Mouse (Mus musculus): ENCODE results near the gene Usf1. TPM values are rescaled to one million over a fixed set of nuclear protein-coding genes. Genes with fewer than 3 reads are reported as not detected.
A peak's percentile ranks its signal among the peaks of the same experiment; 100 is the strongest.

The Usf1 gene
- total RNA-seq (2021) = 10 to 100 TPM; 25.7 to 27.7 TPM
- long read RNA-seq, experiment 1, partial matches to known transcripts = 1 of 8 reads
- long read RNA-seq, experiment 1, other reads (novel, unspliced or antisense) = 2 of 8 reads
- long read RNA-seq, experiment 2, partial matches to known transcripts = 0 of 4 reads
- long read RNA-seq, experiment 2, other reads (novel, unspliced or antisense) = 1 of 4 reads

DNA sequence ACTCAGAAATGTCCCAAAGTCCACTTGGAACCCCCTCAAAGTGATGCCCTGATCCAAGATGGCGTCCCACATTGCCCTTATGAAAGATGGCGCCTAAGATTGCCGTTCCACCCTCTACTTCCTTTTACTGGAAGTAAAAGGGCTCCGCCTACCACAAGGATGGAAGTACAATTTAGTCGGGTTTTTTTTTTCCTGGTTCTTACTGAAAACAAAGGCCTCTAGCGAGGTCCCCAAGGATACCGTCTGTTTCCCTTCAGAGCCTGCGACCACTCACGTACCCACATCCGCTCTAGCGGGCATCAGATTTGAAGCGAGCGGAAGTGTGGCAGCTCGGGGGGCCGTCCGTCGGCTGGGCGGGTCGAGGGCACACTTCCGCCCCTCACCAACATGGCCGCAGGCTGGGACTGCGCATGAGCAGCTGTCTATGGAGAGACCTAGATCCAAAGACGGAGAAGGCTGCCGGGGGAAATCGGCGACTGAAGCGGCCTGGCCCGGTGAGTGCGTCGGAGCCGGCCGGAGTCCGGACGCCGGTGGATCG, at the start of gene Usf1:
Usf1 (plus strand) TSS at position 367 of the 538 bp plus-strand sequence.
- intact Hi-C loops (cut with DNase I) = loop anchor here (5.0 to 10.0 kb wide), 2 partner anchors 49 to 376 kb away; partner anchors contain the start of gene Klhdc9
- peak; percentile 93 to 94 for DNase-seq

DNA sequence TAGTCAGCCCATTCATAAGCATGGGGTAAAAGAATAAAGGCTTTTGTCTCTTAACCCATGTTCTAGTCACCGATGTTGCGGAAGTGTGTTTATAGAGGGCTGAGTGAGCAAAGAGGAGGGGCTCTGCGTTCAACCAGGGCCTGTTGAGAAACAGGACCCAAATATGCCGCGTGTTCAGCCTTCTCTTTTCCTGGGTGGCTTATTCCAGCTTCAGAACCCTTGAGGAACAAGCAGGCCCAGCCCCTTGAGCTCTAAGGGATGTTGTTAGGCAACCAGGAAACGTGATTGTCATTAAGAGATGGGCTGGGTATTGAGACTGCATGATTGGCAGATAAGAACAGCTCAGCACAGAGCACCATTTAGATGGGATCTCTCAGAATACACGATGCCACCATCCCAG, 45.2 kb upstream of the Usf1 start:
- no peak for DNase-seq
- intact Hi-C loops (cut with DNase I) = loop anchor here (5.0 to 10.0 kb wide), 2 partner anchors 131 to 199 kb away; no protein-coding TSS in a partner anchor

DNA sequence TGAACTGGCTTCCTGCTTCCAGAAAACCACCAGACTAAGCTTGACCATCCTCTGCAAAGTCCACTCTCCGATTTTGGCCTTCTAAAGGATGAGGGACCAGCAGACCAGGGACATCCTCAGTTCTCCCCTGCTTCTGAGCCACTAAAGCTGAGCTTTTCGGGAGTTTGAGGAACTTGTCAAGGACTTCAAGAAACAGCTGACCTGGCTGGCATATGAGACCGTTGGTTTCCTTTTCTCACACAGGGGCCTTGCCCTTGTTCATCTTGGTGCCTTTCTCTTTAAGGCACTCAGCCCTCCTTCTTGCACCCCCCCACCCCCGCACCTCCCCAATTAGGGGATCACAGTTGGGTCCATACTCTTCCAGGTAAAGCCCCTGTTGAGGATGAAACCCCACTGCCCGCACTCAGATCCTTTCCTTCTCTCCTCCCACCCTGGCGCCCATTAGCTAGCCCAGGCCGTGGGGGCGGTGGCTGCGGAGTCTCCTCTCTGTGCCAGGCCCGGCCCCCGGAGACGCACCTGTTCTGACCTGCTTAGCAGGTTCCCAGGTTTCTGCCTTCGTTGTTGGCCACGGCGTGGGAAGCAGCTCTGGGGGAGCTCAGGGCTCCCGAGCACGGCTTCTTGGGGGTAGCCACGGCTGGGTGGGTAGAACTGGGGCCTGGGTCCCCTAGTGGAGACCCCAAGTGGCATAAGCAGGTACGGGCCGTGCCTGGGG, 41.1 kb upstream of the Usf1 start, which contains the start of gene Nectin4:
Nectin4 (plus strand) TSS at position 255 of the 712 bp plus-strand sequence.
- intact Hi-C loops (cut with DNase I) = loop anchor here (5.0 to 10.0 kb wide), 2 partner anchors 127 to 195 kb away; no protein-coding TSS in a partner anchor
- no peak for DNase-seq

DNA sequence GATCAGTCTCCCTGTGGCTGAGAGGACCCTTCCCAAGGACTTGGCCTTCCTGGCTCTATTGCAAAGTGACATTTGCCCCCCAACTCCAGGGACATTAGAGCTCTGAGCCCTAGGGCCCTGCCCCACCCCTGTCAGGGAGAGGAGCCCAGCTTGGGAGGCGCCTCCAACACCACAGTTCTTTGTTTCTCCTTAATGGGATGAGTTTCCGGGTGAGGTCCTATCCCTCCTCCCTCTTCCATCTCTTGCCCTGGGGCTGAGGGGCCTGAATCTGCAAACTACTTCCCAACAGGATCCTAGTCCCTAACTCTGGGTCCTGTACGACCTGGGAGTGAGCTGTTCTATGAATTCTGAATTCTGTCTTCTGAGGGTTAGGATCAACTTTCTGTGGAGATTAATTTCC, 38.2 kb upstream of the Usf1 start:
- DNase-seq = no peak
- intact Hi-C loops (cut with DNase I) = no loop called here

DNA sequence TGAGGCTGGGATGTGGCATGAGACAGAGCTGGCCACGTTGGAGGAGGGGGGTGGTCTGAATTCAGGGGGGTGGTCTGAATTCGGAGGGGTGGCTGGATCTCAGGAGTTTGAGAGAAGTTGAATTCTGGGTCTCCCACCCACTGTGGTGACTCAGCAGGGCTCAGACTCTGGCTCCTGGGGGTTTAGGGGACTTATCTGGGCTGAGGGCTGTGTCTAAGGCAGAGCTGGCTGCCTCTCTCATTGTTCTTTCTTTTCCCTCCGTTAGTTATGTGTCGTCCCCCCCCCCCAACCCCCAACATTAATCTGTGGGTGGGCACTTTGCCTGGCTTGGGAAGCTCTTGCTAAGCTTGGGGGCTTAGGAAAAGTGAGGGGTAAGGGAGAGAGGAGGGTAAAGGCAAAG, 37.2 kb upstream of the Usf1 start:
- DNase-seq = no peak
- intact Hi-C loops (cut with DNase I) = no loop called here

DNA sequence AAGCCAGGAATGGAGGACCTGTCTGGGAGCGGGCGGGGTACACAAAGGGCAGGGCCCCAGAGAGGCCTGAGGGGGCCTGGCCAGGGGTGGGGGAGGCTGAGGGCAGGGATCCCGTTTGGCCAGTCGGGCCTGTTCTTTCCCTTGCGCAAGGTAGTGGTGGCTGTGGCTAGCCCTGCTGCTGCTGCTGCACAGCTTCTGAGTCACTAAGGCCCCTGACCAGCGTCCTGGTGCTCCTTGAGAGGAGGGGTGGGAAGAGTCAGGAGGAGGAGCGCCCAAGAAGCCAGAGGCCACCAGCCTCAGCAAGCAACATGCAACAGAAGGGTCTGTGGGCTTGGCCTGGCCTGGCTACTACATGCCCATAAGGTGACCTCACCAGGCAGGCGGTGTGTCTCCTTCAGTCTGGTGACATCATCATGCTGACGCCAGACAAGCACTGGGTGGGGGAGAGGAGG, 35.4 kb upstream of the Usf1 start:
- intact Hi-C loops (cut with DNase I) = no loop called here
- no peak for DNase-seq

DNA sequence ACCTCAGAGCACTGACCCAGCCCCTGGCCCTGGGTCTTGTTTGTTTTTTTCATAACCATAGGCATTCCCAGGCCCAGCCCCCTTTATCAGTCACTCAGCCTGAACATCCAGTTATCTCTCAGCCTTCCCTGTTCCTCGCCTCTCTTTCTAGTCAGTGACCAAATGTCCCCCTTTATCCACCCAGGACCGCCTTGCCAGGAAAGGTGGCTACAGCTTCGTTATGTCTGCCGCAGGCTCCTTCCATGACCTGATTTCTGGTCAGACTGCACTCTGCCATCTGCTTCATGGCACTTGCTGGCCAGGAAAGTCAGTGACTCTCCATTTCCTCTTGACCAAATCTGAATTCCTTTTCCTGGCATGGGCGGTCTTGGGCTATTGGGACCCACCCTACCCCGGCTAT, 32.8 kb upstream of the Usf1 start:
- intact Hi-C loops (cut with DNase I) = no loop called here
- DNase-seq = no peak

DNA sequence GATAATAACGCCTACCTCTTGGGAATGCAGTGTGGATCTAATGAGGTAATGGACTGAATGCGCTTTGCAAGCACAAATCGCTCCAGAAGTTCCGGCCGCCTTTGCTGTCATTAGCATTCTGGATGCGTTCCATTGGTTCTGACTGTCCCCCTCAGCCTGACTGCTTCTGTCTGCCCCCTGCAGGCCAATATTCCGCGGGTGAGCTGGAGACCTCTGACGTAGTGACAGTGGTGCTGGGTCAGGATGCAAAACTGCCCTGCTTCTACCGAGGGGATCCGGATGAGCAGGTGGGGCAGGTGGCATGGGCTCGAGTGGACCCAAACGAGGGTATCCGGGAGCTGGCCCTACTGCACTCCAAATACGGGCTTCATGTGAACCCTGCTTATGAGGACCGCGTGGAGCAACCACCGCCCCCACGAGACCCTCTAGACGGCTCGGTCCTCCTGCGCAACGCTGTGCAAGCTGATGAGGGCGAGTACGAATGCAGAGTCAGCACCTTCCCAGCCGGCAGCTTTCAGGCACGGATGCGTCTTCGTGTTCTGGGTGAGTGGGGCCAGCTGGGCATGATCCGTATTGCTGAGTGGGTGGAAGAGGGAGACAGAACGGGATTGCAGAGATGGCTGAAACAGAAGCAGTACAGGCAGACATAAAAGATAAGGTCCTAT, 31.0 kb upstream of the Usf1 start:
- intact Hi-C loops (cut with DNase I) = no loop called here
- peak; percentile 53 to 64 for DNase-seq

DNA sequence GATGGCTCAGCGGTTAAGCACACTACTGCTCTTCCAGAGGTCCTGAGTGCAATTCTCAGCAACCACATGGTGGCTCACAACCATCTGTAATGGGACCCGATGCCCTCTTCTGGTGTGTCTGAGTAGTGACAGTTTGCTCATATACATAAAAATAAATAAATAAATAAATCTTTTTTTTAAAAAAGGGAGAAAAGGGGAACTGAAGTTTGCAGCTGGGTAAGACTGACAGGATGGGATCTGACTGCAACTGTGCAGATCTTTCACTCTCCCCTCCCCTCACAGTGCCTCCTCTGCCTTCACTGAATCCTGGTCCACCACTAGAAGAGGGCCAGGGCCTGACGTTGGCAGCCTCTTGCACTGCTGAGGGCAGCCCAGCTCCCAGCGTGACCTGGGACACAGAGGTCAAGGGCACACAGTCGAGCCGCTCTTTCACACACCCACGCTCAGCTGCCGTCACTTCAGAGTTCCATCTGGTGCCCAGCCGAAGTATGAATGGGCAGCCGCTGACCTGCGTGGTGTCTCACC, 29.0 kb upstream of the Usf1 start:
- intact Hi-C loops (cut with DNase I) = no loop called here
- DNase-seq = no peak

DNA sequence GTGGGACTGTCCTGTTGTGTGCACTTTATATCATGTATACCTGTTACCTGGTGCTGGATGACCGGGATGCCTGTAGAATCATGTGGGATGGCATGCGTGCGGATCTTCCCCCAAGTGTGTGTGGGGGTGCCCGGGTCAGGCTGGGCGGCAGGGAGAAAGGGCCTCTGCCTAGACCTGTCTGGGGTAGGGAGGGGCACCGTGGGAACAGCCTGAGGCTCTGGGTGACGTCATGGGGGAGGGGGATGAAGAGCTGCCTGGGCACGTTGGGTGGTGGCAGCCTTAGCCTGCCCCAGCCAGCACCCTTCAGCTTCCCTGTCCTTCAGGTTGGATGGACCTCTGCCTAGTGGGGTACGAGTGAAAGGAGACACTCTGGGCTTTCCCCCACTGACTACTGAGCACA, 26.8 kb upstream of the Usf1 start:
- DNase-seq = no peak

DNA sequence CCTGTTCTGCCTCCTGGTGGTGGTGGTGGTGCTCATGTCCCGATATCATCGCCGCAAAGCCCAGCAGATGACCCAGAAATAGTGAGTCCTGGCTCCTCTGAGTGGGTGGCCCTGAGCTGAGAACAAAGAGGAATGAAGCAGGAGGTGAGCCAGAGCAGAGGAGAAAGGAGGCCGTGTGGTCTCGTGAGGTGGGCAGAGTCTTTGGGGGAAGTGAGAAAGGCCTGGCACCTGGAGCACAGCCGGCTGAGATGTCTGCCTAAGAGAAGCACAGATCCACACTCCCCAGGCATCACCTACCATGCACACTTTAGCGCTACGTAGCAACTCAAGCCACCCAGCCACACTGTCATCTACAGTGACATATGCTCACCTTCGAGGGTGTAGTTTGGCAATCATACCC, 25.9 kb upstream of the Usf1 start:
- intact Hi-C loops (cut with DNase I) = no loop called here
- DNase-seq = no peak

More for the DNA sequence above, 26.8 kb upstream of the Usf1 start:
- intact Hi-C loops (cut with DNase I) = no loop called here

DNA sequence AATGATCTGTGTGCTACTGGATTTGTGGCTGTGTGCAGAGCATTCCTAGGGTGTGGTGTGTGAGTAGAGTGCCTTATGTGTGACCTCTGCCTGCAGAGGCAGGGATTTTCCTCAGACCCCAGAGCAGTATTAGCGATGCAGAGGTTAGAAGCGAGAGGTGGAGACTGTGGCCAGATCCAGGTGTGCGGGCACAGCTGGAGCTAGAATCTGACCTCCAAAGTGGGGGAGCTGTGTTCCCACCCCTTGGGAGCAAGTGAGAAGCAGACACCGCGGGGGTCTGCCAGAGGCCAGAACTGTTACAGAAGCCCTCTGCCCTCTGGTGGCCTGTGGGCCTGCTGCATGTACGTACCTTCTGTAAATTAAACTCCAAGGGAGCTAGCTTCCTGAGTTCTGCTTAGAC, 24.0 kb upstream of the Usf1 start:
- no peak for DNase-seq
- intact Hi-C loops (cut with DNase I) = no loop called here

DNA sequence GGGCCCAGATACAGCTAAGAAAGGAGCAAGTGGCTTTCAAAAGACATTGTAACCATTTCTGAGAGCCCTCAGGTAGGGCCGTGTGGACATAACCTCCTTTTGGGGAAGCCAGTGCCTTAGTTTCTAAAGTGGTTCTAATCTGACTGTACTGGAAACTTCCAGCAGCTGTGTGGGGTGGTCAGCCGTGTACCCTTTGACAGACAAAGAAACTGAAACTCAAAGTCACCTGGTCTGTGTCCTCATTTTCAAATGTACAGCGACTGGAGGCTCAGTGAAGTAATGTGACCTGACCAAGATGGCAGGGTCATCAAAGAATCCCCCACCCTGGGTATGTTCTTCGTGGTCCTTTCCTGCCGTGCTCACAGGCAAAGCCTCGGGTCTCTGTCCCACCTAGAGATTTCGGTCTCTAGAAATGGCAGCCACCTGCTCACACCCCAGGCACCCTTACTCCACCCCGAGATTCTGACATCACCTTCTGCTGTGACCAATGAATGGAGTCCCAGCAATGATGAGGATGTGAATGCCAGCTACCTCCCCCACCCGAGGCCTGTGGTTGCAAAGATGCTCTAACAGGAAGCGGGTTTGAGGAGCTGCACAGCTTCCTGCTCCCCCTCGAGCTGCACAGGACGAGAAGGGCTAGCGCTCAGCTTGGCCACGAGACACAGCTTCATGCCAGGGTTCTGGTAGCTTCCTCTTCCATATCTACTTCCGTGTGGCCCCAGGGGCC, 22.6 kb upstream of the Usf1 start, which contains the start of gene Arhgap30:
Arhgap30 (plus strand) TSS at position 579 of the 727 bp plus-strand sequence.
- intact Hi-C loops (cut with DNase I) = no loop called here
- DNase-seq = peak in 1 of 2 experiments; percentile 15

DNA sequence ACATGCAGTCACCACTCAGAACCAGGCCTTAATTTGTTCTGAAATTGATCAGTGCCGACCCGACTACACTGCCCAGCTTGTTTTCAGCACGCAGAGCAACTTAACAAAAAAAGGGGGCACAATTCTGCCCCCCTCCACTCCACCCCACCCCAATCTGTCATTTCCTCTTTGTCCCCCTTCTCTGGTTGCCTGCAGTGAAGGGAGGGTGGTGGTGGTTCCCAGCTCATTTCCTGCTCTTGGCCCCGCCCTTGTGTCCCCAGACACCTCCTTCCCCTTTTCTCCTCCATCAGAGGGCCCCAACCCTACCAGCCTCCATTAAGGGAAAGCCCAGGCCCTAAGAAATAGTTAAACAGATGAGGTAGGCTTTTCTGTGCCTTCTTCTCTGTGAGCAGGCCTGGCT, 21.0 kb upstream of the Usf1 start:
- no peak for DNase-seq
- intact Hi-C loops (cut with DNase I) = no loop called here

DNA sequence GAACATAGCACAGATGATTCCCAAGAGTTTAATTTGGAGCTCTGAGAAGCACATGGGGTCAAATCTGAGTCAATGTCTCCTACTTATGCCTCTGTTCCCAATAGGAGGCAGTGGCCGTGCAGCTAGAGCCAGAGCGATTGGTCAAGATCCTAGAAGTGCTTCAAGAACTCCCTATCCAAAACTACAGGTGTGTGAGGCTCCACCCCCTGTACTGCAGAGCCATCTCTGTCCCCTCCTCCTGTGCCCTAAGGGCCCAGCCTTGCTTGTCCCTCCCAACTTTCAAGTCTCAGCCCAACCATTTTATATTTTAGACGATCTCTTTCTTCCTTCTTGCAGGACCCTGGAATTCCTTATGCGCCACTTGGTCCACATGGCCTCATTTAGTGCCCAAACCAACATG, 9.3 kb upstream of the Usf1 start:
- no peak for DNase-seq
- intact Hi-C loops (cut with DNase I) = no loop called here

DNA sequence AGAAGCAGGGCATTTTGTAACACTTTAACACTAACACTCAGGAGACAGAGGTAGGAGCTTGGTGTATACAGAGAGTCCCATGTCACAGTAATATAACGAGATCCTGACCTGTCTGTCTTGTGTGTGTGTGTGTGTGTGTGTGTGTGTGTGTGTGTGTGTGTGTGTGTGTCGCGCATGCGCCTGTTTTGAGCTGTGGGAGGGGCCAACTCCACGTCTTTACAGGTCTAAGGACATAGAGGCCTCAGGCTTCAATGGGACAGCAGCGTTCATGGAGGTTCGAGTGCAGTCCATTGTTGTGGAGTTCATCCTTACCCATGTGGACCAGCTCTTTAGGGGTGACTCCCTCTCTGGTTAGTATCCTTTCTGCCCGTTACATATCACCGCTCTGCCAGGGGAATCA, 8.1 kb upstream of the Usf1 start:
- DNase-seq = no peak
- intact Hi-C loops (cut with DNase I) = no loop called here

DNA sequence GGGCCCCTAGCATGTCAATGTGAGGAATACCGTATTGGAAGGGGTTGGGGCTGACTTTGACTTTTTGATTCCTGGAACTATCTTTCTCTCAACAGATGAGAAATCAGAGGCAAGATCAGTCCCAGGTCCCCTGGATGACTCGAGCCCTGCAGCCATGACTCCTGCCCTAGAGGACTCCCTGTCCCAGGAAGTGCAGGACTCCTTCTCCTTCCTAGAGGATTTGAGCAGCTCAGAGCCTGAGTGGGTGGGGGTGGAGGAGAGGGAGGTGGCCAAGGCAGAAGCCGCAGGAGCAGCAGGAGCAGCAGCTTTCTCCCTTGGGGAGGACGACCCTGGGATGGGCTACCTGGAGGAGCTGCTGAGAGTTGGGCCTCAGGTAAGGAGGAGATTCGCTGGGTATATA, 3.9 kb upstream of the Usf1 start:
- no peak for DNase-seq
- intact Hi-C loops (cut with DNase I) = no loop called here

DNA sequence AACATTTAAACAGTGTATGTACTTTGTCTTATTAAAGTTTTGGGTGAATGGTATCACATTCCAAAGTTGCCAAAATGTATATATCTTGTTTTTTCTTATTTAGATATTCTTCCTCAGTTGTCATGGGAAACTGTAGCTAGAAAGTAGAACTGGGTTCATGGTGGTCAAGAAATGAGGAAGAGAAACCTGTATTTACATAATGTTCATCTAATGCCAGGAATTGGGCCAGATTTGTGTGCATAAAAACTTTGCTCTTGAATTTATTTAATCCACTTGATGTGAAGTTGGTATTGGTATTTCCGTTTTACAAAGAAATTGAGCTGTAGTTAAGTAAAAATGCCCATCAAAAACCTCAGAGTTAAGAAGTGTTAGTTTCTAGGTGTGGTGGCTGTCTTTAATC, 882 bp upstream of the Usf1 start:
- intact Hi-C loops (cut with DNase I) = loop anchor here (5.0 to 10.0 kb wide), 2 partner anchors 48 to 375 kb away; partner anchors contain the start of gene Klhdc9
- no peak for DNase-seq

DNA sequence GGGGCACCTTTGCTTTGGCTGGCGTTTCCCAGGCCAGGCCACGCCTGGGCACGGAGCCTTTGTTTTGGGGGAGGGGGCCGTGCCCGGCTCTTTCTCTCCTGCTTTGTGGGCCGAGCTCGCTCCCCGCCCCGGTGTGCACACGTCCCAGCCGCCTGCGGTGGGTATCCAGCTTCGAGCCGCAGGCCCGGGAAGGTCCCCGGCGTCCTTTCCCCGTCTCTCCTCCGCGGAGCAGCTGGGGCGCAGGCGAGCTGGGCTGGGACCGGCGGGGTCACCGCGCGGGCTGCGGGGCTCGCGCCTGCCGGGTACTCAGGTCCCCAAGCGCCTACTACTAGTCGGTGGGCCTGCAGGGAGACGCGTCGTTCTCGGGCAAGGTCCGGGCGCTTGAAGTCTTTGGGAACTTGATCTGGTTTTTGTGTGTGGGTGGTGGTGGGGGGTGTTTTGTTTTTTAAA, 404 bp downstream of the Usf1 start:
- DNase-seq = no peak
- intact Hi-C loops (cut with DNase I) = loop anchor here (5.0 to 10.0 kb wide), 2 partner anchors 49 to 377 kb away; partner anchors contain the start of gene Klhdc9

DNA sequence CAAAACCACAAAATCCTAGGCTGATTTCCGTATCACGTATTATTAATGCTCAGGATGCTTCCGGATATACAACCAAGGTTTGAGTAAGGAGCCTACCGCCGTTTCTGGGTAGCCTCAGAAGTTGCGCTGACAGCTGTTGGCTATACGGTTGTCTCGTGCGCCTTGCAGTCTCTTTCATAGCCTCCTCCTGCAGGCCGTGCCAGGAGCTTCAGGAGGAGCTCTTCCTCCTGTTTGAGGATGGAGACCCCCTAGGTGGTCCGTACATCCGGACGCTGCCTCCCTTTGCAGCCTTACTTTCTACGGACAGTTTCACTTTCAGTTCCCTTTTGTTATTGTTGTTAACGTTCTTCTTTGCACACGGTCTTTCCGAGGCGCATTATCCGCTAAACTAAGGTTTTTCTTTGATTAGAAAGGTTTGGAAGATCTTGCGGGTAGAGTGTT, 908 bp downstream of the Usf1 start:
- intact Hi-C loops (cut with DNase I) = loop anchor here (5.0 to 10.0 kb wide), 2 partner anchors 50 to 377 kb away; partner anchors contain the start of gene Klhdc9
- peak in 1 of 2 experiments; percentile 31 for DNase-seq
